25 mouse cellular contexts compared by ENCODE assay signal in genomic region chr5:3306146-3306545, GRCm38 (mm10).
"Had no signal": no experiment of that assay in that cellular context is flagged by ENCODE, and none has a peak within 500 bp of the region (broad histone marks: within the 10 kb centered on the region; RNA-seq: fewer than 3 reads in every experiment).

No protein-coding gene starts in this region.

- H3K36me3 ChIP-seq: limb, embryonic 12.5 days; limb, embryonic 15.5 days; liver, embryonic 12.5 days; liver, embryonic 15.5 days; lung, embryonic 15.5 days; midbrain, embryonic 10.5 days; midbrain, embryonic 13.5 days; neural tube, embryonic 13.5 days; stomach, embryonic 15.5 days had no signal

- H3K4me1 ChIP-seq: limb, embryonic 12.5 days; limb, embryonic 15.5 days; liver, embryonic 12.5 days; liver, embryonic 15.5 days; lung, embryonic 15.5 days; midbrain, embryonic 10.5 days; midbrain, embryonic 13.5 days; neural tube, embryonic 13.5 days; stomach, embryonic 15.5 days had no signal

- H3K4me2 ChIP-seq: limb, embryonic 12.5 days; limb, embryonic 15.5 days; liver, embryonic 12.5 days; liver, embryonic 15.5 days; lung, embryonic 15.5 days; midbrain, embryonic 13.5 days; neural tube, embryonic 13.5 days; stomach, embryonic 15.5 days had no signal

- ATAC-seq: liver, embryonic 12.5 days; midbrain, embryonic 13.5 days; midbrain, embryonic 16.5 days had no signal

- H3K9me3 ChIP-seq: limb, embryonic 12.5 days; limb, embryonic 15.5 days; liver, embryonic 12.5 days; liver, embryonic 15.5 days; lung, embryonic 15.5 days; megakaryocyte, embryonic 14.5 days; midbrain, embryonic 10.5 days; midbrain, embryonic 13.5 days; neural tube, embryonic 13.5 days; stomach, embryonic 15.5 days had no signal

- H3K27me3 ChIP-seq: limb, embryonic 12.5 days; limb, embryonic 15.5 days; liver, embryonic 12.5 days; liver, embryonic 15.5 days; lung, embryonic 15.5 days; megakaryocyte, embryonic 14.5 days; midbrain, embryonic 13.5 days; neural tube, embryonic 13.5 days; stomach, embryonic 15.5 days had no signal

- H3K9ac ChIP-seq: limb, embryonic 12.5 days; limb, embryonic 15.5 days; liver, embryonic 12.5 days; liver, embryonic 15.5 days; lung, embryonic 15.5 days; midbrain, embryonic 13.5 days; neural tube, embryonic 13.5 days; stomach, embryonic 15.5 days had no signal

- H3K27ac ChIP-seq: kidney, postnatal 0 days; left cerebral cortex, adult 2 months; limb, embryonic 12.5 days; limb, embryonic 15.5 days; liver, embryonic 12.5 days; liver, embryonic 15.5 days; lung, embryonic 15.5 days; midbrain, embryonic 10.5 days; midbrain, embryonic 13.5 days; neural tube, embryonic 13.5 days; stomach, embryonic 15.5 days had no signal

- DNase-seq: kidney, adult 9 months; kidney, postnatal 25 days; layer of hippocampus, postnatal 36 days; left cerebral cortex, postnatal 4 days; lung, adult 18-20 months; lung, postnatal 10 days; lung, postnatal 36 days; retina, postnatal 1 day; right cerebral cortex, postnatal 25 days; spleen, adult 18-20 months; thymus, postnatal 25 days had no signal

- H3K4me3 ChIP-seq: left cerebral cortex, adult 2 months; limb, embryonic 12.5 days; limb, embryonic 15.5 days; liver, embryonic 12.5 days; liver, embryonic 15.5 days; lung, embryonic 15.5 days; megakaryocyte, embryonic 14.5 days; midbrain, embryonic 10.5 days; midbrain, embryonic 13.5 days; myocyte; neural tube, embryonic 13.5 days; stomach, embryonic 15.5 days had no signal
